Mouse (Mus musculus): ENCODE results near the gene Pou5f1.
"Not testable (repeated sequence)": the region's sequence is repeated elsewhere in the genome, so short reads cannot be mapped to it uniquely, and the experiment has no call there.

The Pou5f1 gene

DNA sequence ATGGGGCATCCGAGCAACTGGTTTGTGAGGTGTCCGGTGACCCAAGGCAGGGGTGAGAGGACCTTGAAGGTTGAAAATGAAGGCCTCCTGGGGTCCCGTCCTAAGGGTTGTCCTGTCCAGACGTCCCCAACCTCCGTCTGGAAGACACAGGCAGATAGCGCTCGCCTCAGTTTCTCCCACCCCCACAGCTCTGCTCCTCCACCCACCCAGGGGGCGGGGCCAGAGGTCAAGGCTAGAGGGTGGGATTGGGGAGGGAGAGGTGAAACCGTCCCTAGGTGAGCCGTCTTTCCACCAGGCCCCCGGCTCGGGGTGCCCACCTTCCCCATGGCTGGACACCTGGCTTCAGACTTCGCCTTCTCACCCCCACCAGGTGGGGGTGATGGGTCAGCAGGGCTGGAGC, at the start of gene Pou5f1:
Gene Pou5f1 (plus strand): TSS at position 243 of the 400 bp plus-strand sequence.
- no peaks in the 10 kb centered on the region for H3K36me3 ChIP-seq (ENCODE audit: control insufficient read depth, insufficient read depth, low read length, poor library complexity, severe bottlenecking)
- no peak for DNase-seq (ENCODE audit: low read depth, low spot score)
- H3K27me3 ChIP-seq (ENCODE audit: control insufficient read depth, insufficient read depth, low read length, poor library complexity, severe bottlenecking), result no peaks in the 10 kb centered on the region

DNA sequence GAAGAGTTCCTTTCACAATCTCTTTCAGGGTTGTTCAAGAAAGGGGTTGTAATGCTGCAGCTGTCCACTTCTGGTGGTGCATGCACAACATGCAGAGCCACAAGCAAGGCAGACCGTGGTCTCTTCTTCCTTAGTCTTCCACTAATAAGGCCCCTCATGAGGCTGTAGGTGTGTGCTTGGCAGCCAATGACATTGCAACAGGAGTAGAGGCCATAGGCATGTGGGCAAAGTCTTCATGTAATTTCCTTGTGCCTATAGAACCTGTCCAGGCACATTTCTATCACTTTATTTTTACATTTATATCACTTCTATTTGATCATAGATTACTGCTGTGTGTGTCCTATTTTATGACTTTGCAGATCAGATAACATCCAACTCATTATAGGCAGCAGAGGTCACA, 47.6 kb upstream of the Pou5f1 start:
- not testable (repeated sequence) for H3K27me3 ChIP-seq (ENCODE audit: control insufficient read depth, insufficient read depth, low read length, poor library complexity, severe bottlenecking); DNase-seq (ENCODE audit: low read depth, low spot score); H3K36me3 ChIP-seq (ENCODE audit: control insufficient read depth, insufficient read depth, low read length, poor library complexity, severe bottlenecking)

DNA sequence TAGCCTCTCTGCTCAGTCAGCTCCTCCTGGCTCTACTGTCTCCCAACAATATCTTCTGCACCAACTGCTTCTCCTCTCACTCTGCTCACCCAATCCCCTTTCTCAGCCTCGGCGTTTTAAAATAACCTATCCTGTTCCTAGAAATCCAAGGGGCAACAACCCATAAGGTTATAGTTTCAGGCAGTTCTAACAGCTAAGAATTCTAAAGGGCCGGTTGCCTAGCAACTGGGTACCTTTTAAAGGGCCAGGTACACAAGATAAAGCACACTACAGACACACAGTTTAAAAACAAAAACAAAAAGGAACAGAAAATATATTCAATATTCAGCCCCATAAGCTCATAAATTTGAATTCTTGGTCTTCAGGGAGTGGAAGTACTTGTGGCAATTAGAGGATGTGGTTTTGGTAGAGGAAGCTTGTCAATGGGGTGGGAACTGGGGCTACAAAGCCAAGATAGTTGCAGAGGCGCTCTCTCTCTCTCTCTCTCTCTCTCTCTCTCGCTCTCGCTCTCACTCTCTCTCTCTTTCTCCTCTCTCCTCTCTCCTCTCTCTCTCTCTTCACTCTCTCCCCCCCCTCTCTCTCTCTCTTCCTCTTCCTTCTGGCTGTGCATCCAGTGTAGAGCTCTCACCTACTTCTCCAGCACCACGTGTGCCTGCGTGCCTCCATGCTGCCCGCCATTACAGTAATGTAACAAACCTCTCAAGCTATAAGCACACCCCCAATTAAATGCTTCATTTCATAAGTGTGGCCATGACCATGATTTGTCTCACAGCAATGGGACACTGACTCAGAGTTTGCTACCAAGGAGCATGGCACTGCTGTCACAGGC, 45.1 kb upstream of the Pou5f1 start:
- H3K36me3 ChIP-seq (ENCODE audit: control insufficient read depth, insufficient read depth, low read length, poor library complexity, severe bottlenecking); H3K27me3 ChIP-seq (ENCODE audit: control insufficient read depth, insufficient read depth, low read length, poor library complexity, severe bottlenecking); DNase-seq (ENCODE audit: low read depth, low spot score): not testable (repeated sequence)

DNA sequence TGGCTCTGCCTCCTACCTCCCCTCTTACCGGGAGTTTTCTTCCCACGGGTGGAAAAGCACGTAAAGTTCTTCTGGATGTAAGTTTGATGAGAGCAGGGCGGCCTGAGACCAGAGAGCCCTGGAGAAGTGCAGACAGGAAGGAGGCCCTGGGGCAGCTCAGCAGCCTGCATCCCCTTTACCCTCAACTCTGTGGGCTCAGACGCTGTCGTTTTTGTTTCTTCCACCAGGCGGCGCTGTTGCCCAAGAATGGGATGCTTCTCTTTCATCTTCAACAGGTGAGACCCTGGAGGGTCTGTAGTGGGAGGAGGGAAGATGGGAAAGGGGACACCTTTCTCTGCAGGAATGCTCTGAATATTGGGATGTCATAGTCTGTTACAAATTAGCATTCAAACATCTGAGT, 40.2 kb upstream of the Pou5f1 start:
- not testable (repeated sequence) for H3K27me3 ChIP-seq (ENCODE audit: control insufficient read depth, insufficient read depth, low read length, poor library complexity, severe bottlenecking); H3K36me3 ChIP-seq (ENCODE audit: control insufficient read depth, insufficient read depth, low read length, poor library complexity, severe bottlenecking)
- peak; percentile 73 for DNase-seq (ENCODE audit: low read depth, low spot score)

DNA sequence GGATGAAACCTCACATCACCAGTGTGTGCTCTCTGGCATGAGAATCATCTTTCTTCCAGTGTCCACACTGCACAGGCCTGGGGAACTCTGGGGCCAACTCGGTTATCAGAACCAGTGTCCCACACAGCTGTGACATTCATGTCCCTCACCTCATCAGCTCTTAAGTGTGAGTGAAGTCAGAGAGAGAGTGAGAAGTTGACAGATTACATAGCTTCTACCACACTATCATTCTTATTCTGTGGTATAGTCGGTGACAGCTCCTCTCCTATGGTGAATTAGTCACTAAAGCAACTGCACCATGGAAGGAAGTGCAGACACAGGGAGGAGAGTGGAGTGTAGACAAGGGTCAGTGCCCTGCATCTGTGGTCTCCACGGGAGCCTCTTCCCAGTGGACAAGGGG, 36.9 kb upstream of the Pou5f1 start:
- not testable (repeated sequence) for H3K36me3 ChIP-seq (ENCODE audit: control insufficient read depth, insufficient read depth, low read length, poor library complexity, severe bottlenecking); H3K27me3 ChIP-seq (ENCODE audit: control insufficient read depth, insufficient read depth, low read length, poor library complexity, severe bottlenecking); DNase-seq (ENCODE audit: low read depth, low spot score)

DNA sequence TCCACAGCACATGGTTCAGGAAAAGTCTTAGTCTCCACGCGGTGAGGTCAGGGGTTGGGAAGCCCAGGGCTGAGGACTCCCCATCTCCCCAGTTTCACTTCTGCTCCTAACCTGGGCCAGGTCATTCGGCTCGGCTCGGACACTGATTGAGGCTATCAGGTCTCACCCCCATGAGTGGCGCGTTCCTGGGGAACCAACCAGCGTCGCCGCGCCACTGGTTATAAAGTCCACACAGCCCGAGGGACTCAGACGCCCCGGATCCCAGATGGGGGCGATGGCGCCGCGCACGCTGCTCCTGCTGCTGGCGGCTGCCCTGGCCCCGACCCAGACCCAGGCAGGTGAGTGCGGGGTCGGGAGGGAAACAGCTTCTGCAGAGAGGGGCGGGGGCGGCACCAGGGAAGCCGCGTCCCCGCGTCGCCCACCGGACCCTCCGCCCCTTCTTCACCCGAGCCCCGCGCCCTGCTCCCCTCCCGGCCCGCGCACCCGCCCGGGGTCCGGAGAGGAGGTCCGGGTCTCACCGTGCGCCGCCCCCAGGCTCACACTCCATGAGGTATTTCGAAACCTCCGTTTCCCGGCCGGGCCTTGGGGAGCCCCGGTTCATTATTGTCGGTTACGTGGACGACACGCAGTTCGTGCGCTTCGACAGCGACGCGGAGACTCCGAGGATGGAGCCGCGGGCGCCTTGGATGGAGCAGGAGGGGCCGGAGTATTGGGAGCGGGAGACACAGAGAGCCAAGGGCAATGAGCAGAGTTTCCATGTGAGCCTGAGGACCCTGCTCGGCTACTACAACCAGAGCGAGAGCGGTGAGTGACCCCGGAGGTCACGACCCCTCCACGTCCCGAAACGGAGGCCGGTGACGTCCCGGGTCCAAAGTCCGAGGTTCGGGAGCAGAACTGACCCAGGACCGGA, 35.7 kb upstream of the Pou5f1 start, which contains the start of gene H2-Q10:
Gene H2-Q10 (plus strand): TSS at position 248 of the 910 bp plus-strand sequence.
- Histone ChIP-seq H3K36me3 (ENCODE audit: control insufficient read depth, insufficient read depth, low read length, poor library complexity, severe bottlenecking) (no peaks in the 10 kb centered on the region), H3K27me3 (ENCODE audit: control insufficient read depth, insufficient read depth, low read length, poor library complexity, severe bottlenecking) (no peaks in the 10 kb centered on the region)
- DNase-seq (ENCODE audit: low read depth, low spot score), result peak; percentile 22

DNA sequence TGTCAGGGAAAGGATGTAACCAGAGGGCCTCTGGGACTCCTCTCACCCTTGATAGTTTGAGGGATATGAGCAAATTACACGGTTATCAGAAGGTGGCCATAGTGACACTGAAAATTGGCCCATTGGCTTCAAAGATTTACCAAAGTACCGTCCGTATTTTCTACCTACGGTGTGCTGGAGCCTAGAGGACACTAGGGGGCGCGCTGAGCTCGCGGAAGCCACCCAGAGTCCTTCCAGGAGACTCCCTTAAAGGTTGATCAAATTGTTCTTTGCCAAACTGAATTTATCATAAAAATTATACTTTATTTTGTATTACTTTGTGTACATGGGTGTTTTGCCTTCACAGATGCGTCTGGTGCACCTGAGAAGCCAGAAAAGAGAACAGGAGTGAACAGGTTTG, 21.8 kb upstream of the Pou5f1 start:
- Histone ChIP-seq H3K36me3 (ENCODE audit: control insufficient read depth, insufficient read depth, low read length, poor library complexity, severe bottlenecking) (no peaks in the 10 kb centered on the region), H3K27me3 (ENCODE audit: control insufficient read depth, insufficient read depth, low read length, poor library complexity, severe bottlenecking) (no peaks in the 10 kb centered on the region; the same call in 1 of the 2 replicates)
- peak; percentile 76 for DNase-seq (ENCODE audit: low read depth, low spot score)

DNA sequence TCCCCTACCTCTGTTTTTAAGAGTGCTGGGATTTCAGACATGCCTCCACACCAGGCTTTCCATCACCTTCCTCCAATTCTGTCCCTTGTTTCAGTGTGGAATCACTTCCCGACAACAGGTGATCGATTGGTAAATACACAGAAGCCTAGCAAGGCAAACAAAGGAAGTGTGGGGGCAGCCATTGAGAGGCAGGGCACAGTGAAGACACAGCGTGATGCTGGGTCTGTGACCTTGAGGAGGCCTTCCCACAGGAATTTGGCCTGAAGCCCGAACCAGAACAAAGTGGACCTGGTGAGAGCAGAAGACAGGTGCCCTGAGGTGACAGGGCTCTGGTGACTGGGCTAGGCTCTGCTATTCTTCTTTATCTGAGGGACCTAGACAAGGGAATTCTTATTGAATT, 20.1 kb upstream of the Pou5f1 start:
- DNase-seq (ENCODE audit: low read depth, low spot score), result no peak
- H3K27me3 ChIP-seq (ENCODE audit: control insufficient read depth, insufficient read depth, low read length, poor library complexity, severe bottlenecking), result no peaks in the 10 kb centered on the region; the same call in 1 of the 2 replicates
- H3K36me3 ChIP-seq (ENCODE audit: control insufficient read depth, insufficient read depth, low read length, poor library complexity, severe bottlenecking), result no peaks in the 10 kb centered on the region

DNA sequence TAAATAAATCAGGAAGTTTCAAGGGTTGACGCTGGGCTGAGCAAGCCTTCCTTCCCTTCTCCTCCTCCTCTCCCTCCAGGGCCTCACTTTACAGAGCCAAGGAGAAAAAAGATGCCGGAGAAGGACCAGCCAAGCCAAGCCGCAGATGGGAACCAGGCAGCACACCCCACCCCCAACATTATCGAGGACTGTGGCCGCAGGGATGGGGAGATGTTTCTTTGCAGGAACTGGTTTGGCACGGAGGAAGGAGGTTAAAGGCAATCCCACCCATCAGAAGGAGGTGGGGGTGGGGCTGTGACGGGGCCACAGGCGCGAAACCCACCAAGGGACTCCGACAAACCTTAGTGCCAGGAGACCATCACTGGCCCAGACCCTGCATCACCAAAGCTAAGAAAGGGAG, 19.1 kb upstream of the Pou5f1 start:
- H3K27me3 ChIP-seq (ENCODE audit: control insufficient read depth, insufficient read depth, low read length, poor library complexity, severe bottlenecking), result no peaks in the 10 kb centered on the region; the same call in 1 of the 2 replicates
- no peaks in the 10 kb centered on the region for H3K36me3 ChIP-seq (ENCODE audit: control insufficient read depth, insufficient read depth, low read length, poor library complexity, severe bottlenecking)

DNA sequence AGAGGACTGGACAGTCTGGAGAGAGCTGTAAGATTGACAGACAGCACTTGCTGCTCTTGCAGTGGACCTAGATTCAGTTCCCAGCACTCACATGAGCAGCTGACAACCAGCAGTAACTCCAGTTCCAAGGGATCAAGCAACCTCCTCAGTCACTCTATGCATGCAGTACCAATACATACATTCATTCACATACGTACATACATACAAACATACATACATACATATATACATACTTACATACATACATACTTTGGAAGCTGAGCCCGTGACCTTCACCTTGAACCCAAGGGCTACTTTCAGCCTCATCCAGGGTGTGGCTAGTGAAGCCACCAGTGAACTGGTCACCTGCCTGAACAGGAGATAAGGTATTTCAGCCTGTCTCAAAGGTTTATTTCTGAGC, 17.8 kb upstream of the Pou5f1 start:
- Histone ChIP-seq H3K36me3 (ENCODE audit: control insufficient read depth, insufficient read depth, low read length, poor library complexity, severe bottlenecking) (no peaks in the 10 kb centered on the region), H3K27me3 (ENCODE audit: control insufficient read depth, insufficient read depth, low read length, poor library complexity, severe bottlenecking) (no peaks in the 10 kb centered on the region; the same call in 1 of the 2 replicates)
- no peak for DNase-seq (ENCODE audit: low read depth, low spot score)

More for the DNA sequence above, 19.1 kb upstream of the Pou5f1 start:
- DNase-seq (ENCODE audit: low read depth, low spot score), result no peak

DNA sequence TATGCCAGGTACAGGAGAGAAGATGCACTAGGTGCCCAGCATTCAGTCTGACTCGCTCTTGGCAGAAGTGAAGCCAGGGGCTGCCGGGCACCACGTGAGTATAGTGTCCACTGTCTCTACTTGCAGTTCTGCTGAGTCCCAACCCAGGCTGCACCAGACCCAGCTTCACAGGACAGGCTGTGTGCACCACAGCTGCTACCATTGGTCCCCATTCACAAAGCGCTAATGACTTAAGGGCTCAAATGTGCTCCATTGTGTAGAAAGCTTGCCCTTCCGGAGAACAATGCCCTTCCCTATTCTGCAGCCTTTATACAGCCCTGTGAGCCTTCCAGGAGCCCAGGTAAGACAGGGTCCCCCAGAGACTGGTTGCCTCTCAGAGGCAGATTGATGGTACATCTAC, 15.5 kb upstream of the Pou5f1 start:
- no peak for DNase-seq (ENCODE audit: low read depth, low spot score)
- no peaks in the 10 kb centered on the region for H3K36me3 ChIP-seq (ENCODE audit: control insufficient read depth, insufficient read depth, low read length, poor library complexity, severe bottlenecking)
- no peaks in the 10 kb centered on the region for H3K27me3 ChIP-seq (ENCODE audit: control insufficient read depth, insufficient read depth, low read length, poor library complexity, severe bottlenecking)

DNA sequence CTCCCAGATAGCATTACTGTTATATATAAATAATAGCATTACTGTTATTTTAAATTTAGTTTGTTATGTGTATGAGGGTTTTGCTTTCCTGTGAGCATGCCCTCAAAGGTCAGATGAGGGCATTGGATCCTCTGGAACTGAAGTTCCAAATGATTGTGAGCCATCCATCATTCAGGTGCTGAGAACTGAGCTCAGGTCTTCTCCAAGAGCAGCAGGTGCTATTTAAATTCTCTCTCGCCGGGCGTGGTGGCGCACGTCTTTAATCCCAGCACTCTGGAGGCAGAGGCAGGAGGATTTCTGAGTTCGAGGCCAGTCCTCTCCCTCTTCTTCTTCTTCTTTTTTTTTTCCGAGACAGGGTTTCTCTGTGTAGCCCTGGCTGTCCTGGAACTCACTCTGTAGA, 8.7 kb upstream of the Pou5f1 start:
- no peak for DNase-seq (ENCODE audit: low read depth, low spot score)
- H3K36me3 ChIP-seq (ENCODE audit: control insufficient read depth, insufficient read depth, low read length, poor library complexity, severe bottlenecking), result no peaks in the 10 kb centered on the region
- H3K27me3 ChIP-seq (ENCODE audit: control insufficient read depth, insufficient read depth, low read length, poor library complexity, severe bottlenecking), result no peaks in the 10 kb centered on the region

DNA sequence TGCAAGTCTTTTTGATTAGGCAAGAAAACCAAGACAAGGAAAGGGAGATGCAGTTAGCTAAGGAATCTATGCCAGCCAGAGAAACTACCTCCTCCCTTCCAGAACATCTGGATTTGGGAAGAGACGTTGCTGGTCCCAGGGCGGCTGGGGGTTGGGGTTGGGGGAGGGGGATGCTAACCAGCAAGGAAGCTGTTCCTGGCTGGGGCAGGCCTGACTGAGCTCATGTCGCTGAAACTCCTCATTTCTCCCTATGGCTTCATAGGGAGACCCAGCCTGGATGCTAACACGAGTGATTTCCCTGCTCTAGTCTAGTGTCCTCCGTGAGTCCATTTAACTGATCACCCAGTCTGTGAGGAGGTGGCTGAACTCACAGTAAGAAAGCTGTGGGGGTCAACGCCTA, 3.6 kb upstream of the Pou5f1 start:
- no peaks in the 10 kb centered on the region for H3K36me3 ChIP-seq (ENCODE audit: control insufficient read depth, insufficient read depth, low read length, poor library complexity, severe bottlenecking)
- DNase-seq (ENCODE audit: low read depth, low spot score), result no peak
- H3K27me3 ChIP-seq (ENCODE audit: control insufficient read depth, insufficient read depth, low read length, poor library complexity, severe bottlenecking), result no peaks in the 10 kb centered on the region

DNA sequence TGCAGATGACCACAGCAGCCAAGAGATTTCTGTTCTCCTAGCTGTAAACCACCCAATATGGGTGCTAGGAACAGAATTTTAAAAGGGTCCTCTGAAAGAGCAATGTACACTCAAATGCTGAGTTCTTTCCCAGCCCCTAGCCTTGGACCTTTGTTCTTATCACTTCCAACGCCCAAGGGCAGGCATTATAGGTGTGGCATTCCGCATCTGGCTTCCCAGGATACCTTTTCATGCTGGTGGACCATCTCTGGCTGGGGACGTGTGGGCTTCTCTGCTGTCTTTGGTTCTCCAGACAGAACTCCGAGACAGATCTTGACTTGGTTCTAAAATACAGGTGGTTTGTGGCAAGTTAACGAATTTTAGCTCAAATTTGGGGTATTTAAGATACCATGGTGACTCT, 3.1 kb upstream of the Pou5f1 start:
- no peak for DNase-seq (ENCODE audit: low read depth, low spot score)
- Histone ChIP-seq H3K27me3 (ENCODE audit: control insufficient read depth, insufficient read depth, low read length, poor library complexity, severe bottlenecking) (no peaks in the 10 kb centered on the region), H3K36me3 (ENCODE audit: control insufficient read depth, insufficient read depth, low read length, poor library complexity, severe bottlenecking) (no peaks in the 10 kb centered on the region)

DNA sequence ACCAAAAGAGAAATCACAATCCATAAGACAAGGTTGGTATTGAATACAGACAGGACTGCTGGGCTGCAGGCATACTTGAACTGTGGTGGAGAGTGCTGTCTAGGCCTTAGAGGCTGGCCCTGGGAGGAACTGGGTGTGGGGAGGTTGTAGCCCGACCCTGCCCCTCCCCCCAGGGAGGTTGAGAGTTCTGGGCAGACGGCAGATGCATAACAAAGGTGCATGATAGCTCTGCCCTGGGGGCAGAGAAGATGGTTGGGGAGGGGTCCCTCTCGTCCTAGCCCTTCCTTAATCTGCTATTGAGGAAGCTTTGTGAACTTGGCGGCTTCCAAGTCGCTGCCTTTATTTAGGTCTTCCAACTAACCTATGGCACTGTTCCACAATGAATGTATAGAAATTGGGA, 2.0 kb upstream of the Pou5f1 start:
- DNase-seq (ENCODE audit: low read depth, low spot score), result no peak
- Histone ChIP-seq H3K27me3 (ENCODE audit: control insufficient read depth, insufficient read depth, low read length, poor library complexity, severe bottlenecking) (no peaks in the 10 kb centered on the region), H3K36me3 (ENCODE audit: control insufficient read depth, insufficient read depth, low read length, poor library complexity, severe bottlenecking) (no peaks in the 10 kb centered on the region)

Data from splenic B cell, adult 2 months (primary cell).